Mouse (Mus musculus): ENCODE data around the gene Camkmt.

The Camkmt gene

GRCm38 (mm10) chr17:85170541-85171255 is 80.3 kb downstream of the Camkmt start:
- no peak for DNase-seq (ENCODE audit: low spot score)

DNA sequence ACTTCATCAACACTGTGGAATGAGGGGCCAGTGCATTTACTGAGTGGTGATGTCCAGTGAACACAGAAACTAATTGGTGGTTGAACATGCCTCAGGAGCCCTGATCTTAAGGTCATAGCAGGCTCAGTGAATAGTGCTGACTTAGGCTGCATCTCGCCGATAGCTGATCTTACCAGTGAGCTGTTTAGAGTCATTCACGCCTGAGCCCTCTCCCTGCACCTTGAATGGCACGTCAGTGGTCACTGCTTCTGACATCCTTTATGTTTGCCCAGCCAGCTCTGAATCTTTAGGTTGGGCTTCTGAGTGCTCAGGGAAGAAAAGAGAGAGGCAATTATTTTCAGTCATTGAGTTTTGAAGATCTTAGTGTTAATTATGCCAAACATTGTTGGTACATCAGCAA is 81.6 kb downstream of the Camkmt start:
- no peak for DNase-seq (ENCODE audit: low spot score)

DNA sequence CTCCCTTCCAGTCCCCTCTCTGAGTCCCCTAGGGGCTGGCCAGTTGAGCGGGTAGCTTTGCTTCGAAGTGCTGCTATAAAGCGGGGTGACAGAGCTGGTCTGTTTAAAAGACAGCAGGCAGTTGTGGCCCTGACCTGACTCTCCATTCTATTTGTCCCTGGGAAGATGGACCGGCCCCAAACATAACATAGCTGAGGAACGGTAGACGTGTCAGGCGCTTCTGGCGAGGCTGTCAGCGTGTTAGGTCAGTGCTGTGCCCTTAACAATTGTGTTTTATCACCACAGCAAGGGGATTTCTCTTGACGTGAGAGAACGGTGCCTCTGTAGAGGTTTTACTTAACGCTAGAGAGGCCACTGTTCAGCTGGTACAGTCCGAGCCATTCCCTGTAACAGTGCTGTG is 86.9 kb downstream of the Camkmt start:
- DNase-seq (ENCODE audit: low spot score), result no peak

DNA sequence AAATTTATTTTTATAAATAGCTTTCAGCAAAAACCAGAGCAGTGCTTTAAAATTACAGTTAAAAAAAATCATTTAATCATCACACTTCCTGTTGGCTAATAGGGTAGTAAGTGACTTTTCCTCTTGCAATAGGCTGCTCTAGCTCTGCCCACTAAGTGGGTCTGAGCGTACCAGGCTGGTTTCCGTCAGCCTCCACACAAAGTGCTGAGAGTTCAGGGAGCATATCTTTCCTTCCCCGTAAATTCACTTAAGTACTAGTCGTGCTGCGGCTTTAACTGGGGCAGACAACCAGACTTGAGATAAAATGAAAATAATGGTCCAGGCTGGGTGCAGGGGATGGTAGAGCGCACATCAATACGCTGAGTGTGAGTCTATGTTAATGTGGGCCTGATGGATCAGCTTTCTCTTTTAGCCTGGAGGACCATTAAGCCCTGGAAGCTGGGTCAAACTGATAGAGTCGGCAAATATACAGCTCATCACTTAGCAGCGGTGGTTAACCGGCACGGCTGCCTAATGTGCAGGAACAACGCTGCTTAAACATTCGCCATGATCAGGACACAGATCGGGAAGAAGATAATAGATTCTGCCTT is 90.2 kb downstream of the Camkmt start:
- DNase-seq (ENCODE audit: low spot score), result no peak

GRCm38 (mm10) chr17:85189227-85190127 is 99.1 kb downstream of the Camkmt start:
- DNase-seq (ENCODE audit: low spot score), result peak; percentile 35

- no peak for DNase-seq (ENCODE audit: low spot score)
These were observed 99.7 kb downstream of the Camkmt start for GRCm38 (mm10) chr17:85190128-85190435.

GRCm38 (mm10) chr17:85193294-85193693 is 102.9 kb downstream of the Camkmt start:
- no peak for DNase-seq (ENCODE audit: low spot score)

DNA sequence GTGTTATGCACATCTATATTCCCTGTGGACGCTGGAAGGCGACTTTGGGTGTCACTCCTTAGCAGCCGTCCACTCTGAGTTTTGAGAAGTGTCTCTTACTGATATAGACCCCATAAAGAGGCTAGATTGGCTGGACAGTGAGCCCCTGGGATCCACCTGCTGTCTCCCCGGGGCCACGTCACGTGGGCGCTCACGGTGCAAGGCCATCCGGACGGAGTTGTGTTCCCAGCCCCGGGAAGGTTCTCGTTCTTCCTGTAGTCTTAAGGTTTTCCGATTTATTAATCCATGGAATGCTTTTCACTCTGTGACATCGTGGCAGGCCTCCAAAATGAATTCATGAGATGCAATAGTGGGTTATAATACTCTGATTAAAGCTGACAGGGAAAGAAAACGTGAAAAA is 108.4 kb downstream of the Camkmt start:
- no peak for DNase-seq (ENCODE audit: low spot score)

DNA sequence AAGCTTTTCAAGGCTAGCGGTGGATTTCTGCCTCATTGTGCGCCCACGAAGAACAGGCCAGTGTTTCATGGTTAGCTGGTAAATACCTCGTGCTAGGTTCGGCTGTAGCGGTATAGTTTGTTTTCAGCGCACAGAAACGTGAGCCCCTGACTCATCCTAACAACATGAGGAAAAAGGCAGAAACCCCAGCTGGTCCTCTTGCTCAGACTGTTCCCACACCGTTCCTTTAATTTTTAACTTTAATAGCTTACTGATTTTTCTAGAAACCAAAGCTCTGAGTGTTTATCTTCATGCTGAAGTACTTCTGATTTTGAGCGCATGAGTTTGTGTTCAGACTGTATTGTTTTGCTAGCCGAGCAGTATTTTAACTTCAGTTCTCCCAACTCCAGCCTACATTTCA is 109.0 kb downstream of the Camkmt start:
- no peak for DNase-seq (ENCODE audit: low spot score)

GRCm38 (mm10) chr17:85218054-85218453 is 127.7 kb downstream of the Camkmt start:
- no peak for DNase-seq (ENCODE audit: low spot score)

GRCm38 (mm10) chr17:85242109-85242508 is 151.8 kb downstream of the Camkmt start:
- no peak for DNase-seq (ENCODE audit: low spot score)

- no peak for DNase-seq (ENCODE audit: low spot score)
These were observed 158.6 kb downstream of the Camkmt start for GRCm38 (mm10) chr17:85248962-85249361.

GRCm38 (mm10) chr17:85249744-85250143 is 159.4 kb downstream of the Camkmt start:
- DNase-seq (ENCODE audit: low spot score), result no peak

DNA sequence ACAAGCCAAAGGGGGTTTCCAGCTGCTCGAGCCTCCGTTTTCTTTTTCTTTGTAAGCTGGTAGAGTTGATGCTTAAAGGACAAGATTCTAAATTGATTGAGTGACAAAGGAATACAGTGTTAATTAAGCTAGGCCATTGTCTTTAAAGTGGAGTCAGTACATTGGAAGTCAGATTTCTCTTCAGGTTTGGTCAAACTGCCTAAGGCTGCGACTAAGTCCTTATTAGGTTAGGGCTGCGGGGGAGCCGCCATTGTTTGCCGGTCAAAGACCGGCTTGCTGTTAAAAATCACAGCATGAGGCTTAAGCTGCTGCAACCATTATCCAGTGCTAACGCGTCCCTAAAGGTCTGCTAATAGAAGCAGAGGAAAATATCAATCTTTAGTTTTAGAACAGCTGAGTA is 166.6 kb downstream of the Camkmt start:
- DNase-seq (ENCODE audit: low spot score), result no peak

GRCm38 (mm10) chr17:85257348-85257747 is 167.0 kb downstream of the Camkmt start:
- DNase-seq (ENCODE audit: low spot score), result no peak

DNA sequence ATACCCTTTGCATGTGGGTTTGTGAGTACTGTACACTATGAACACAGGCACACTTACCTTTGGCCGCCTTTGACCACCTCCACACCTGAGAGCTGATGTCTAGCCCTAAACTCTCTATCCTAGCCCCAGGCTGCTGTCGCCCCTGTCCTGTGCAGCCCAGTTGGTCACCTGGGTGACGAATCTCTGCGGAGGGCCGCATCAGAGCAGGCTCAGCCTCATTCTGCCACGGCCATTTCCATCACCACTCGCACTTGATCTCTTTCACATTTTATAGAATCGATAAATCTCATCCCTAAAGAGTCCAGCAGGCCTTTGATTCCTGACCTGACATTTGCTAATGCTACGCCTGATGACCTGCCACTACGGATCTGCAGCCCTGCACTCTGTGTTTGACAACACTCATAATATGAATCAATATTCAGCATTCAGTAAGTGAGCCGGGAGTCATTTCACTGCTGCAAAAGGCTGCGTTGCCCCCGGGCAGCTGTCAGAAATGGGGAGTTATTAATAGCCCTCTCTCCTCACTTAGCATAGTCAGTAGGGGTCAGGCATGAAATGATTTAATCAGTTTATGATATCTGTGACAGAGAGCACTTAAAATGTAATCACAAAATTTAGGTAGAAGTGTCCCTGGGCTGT is 168.5 kb downstream of the Camkmt start:
- DNase-seq (ENCODE audit: low spot score), result no peak

DNA sequence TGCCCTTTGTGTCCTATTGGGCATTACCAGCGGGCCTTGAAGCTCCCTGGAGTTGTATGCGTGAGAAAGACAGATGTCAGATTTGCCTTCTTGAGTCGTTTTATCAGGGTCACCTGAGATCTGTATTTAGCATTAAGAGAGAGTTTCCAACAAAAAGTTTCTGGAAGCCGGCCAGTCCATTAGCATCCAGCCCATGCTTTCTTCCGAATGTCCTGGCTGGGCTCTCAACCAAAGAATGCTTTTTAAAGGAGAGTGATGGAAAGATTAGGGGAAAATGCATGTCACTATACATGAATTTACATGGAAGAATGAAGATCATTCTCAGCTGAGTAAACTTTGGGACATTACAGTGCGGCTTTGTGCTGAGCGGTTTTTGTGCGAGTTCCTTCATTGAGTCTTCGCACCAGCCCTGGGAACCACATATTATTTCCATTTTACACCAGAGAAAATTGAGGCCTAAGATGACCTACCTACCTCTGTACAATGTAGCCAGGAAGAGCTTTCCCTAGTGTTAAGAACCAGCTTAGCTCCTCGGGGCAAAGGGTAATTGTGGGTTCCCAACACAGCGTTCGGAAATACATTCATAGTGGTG is 176.6 kb downstream of the Camkmt start:
- no peak for DNase-seq (ENCODE audit: low spot score)

DNA sequence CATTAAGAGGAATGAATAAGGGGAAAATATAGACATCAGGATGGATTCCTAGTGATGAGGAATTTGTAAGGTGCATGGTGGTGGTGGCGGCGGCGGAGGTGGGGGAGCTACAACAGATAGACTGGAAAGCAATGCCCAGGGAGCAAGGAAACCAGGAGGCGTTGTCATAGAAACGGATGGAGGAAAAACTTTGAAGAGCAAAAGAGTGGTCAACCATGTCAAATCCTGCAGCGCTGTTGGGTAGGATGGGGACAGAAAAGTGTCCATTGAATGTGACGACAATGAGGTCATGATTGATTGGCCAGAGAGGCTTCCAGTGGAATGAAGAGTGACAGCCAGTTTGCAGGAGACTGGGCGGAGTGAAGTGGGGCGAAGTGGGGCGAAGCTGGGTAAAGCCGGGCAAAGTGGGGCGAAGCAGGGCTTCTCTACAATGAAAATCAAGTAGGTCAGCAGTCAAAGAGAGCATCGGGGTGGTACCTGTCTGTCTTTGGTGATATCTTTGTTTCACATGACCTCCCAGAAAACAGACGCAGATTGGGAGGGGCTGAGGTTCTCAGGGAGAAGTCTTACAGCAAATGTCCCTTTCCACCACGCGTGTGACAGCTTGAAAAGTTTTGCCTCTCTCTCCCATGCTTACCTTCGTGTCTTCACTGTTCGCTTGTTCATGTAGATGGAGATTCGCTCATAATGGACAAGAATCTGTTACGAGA is 181.3 kb downstream of the Camkmt start:
- DNase-seq (ENCODE audit: low spot score), result no peak

- DNase-seq (ENCODE audit: low spot score), result no peak
These were observed 189.4 kb downstream of the Camkmt start for GRCm38 (mm10) chr17:85279720-85280119.

DNA sequence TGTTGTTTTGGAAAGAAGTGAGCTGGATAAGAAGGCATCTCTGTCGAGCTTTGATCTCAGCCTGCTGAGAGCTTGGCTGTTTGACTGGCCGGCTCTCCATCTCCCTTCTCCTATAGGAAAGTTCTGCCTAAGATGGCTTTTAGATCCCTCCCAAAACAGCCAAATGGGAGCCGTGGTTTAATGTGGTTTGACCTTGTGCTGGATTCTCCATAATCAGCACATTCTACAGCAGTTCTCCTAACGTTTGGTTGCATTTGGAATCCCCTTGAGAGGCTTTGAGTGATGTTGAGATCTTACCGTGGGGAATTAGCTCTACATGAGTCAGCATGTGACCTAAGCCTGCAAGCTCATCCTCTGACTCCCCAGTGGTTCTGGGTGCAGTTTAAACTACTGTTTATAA is 192.1 kb downstream of the Camkmt start:
- no peak for DNase-seq (ENCODE audit: low spot score)

- DNase-seq (ENCODE audit: low spot score), result no peak
These were observed 200.8 kb downstream of the Camkmt start for GRCm38 (mm10) chr17:85291154-85291553.

GRCm38 (mm10) chr17:85291601-85292000 is 201.2 kb downstream of the Camkmt start:
- DNase-seq (ENCODE audit: low spot score), result no peak

All from urinary bladder, postnatal 10 days (tissue).